Mouse (Mus musculus) MEL (cell line): ENCODE measurements around the gene Nr2c1. TPM values are rescaled to one million over a fixed set of nuclear protein-coding genes. Genes with fewer than 3 reads are reported as not detected.

ENCODE experiments used
- DNase-seq: peaks from one replicate; pipeline ENCODE4 v3.0.0; 2011; ENCODE audit warnings: low read depth, low spot score
- H3K27ac ChIP-seq: 2 replicates; pipeline ENCODE4 v1.5.1; 2012; ENCODE audit warnings: low read depth, mild to moderate bottlenecking, control low read depth, low read length, moderate library complexity; ENCODE audit not compliant: control insufficient read depth
- H3K27me3 ChIP-seq, 2 experiments: fragments of 150-350 bp in 1 of 2; sonication (generic) in 1 of 2; 2 replicates each; pipeline ENCODE4 v1.6.1; 2012; ENCODE audit warnings: low read length in 2 of 2, mild to moderate bottlenecking in 2 of 2, improper control_type of control experiment in 1 of 2, moderate library complexity in 1 of 2; ENCODE audit not compliant: insufficient read depth in 2 of 2, control insufficient read depth in 1 of 2
- H3K36me3 ChIP-seq, 2 experiments: 2 replicates each; pipeline ENCODE4 v1.6.1; 2012 to 2014; ENCODE audit warnings: low read length in 2 of 2, improper control_type of control experiment in 1 of 2, inconsistent platforms in 1 of 2, mild to moderate bottlenecking in 1 of 2; ENCODE audit not compliant: insufficient read depth in 2 of 2, control insufficient read depth in 1 of 2
- H3K4me1 ChIP-seq, 2 experiments: fragments of 150-350 bp in 1 of 2; sonication (generic) in 1 of 2; 2 replicates each; pipeline ENCODE4 v1.6.1; 2012; ENCODE audit warnings: low read length in 2 of 2, improper control_type of control experiment in 1 of 2, mild to moderate bottlenecking in 1 of 2; ENCODE audit not compliant: insufficient read depth in 2 of 2, control insufficient read depth in 1 of 2
- H3K4me3 ChIP-seq, 2 experiments: fragments of 150-350 bp in 1 of 2; sonication (generic) in 1 of 2; 2 replicates each; pipeline ENCODE4 v1.5.1; 2012; ENCODE audit warnings: low read depth in 2 of 2, low read length in 2 of 2, mild to moderate bottlenecking in 2 of 2, moderate library complexity in 2 of 2, control low read depth in 1 of 2, improper control_type of control experiment in 1 of 2; ENCODE audit not compliant: control insufficient read depth in 1 of 2, insufficient read depth in 1 of 2
- H3K79me2 ChIP-seq: 2 replicates; pipeline ENCODE4 v1.6.1; 2012; ENCODE audit warnings: mild to moderate bottlenecking, low read length, moderate library complexity; ENCODE audit not compliant: control insufficient read depth, poor library complexity, insufficient read depth
- H3K9ac ChIP-seq: 2 replicates; pipeline ENCODE4 v1.6.1; 2012; ENCODE audit warnings: low read depth, mild to moderate bottlenecking, control low read depth, low read length, moderate library complexity; ENCODE audit not compliant: control insufficient read depth, poor library complexity, severe bottlenecking
- H3K9me3 ChIP-seq: fragments of 150-350 bp; sonication (generic); replicated peaks from 2 replicates; pipeline ENCODE4 v1.6.1; 2012; ENCODE audit warnings: mild to moderate bottlenecking, low read length, improper control_type of control experiment, moderate library complexity; ENCODE audit not compliant: insufficient read depth
- CHD2 ChIP-seq: IDR thresholded peaks from 2 replicates; pipeline ENCODE4 v1.6.1; 2011; ENCODE audit warnings: low read length, improper control_type of control experiment
- E2F4 ChIP-seq: IDR thresholded peaks from 2 replicates; pipeline ENCODE4 v1.6.1; 2011; ENCODE audit warnings: low read depth, low read length, improper control_type of control experiment, borderline replicate concordance
- ELF1 ChIP-seq: IDR thresholded peaks from 2 replicates; pipeline ENCODE4 v1.6.1; 2014; ENCODE audit warnings: low read depth, mild to moderate bottlenecking, inconsistent platforms, low read length, improper control_type of control experiment, moderate library complexity
- EP300 ChIP-seq, 2 experiments: IDR thresholded peaks; 2 replicates each; pipeline ENCODE4 v1.6.1; 2011; ENCODE audit warnings: improper control_type of control experiment in 2 of 2, low read length in 2 of 2, low read depth in 1 of 2, mild to moderate bottlenecking in 1 of 2
- ETS1 ChIP-seq: IDR thresholded peaks from 2 replicates; pipeline ENCODE4 v1.6.1; 2012; ENCODE audit warnings: low read depth, mild to moderate bottlenecking, inconsistent platforms, low read length, improper control_type of control experiment, moderate library complexity
- GABPA ChIP-seq: IDR thresholded peaks from 2 replicates; pipeline ENCODE4 v1.6.1; 2012; ENCODE audit warnings: low read depth, mild to moderate bottlenecking, inconsistent platforms, low read length, improper control_type of control experiment, moderate library complexity
- KAT2A ChIP-seq: conservative IDR thresholded peaks from 2 replicates; pipeline ENCODE4 v1.6.1; 2012; ENCODE audit warnings: low read depth, low read length, improper control_type of control experiment, inconsistent platforms
- MAZ ChIP-seq: IDR thresholded peaks from 2 replicates; pipeline ENCODE4 v1.6.1; 2012; ENCODE audit warnings: low read depth, mild to moderate bottlenecking, inconsistent platforms, low read length, improper control_type of control experiment
- MEF2A ChIP-seq: IDR thresholded peaks from 2 replicates; pipeline ENCODE4 v1.6.1; 2014; ENCODE audit warnings: low read depth, mild to moderate bottlenecking, inconsistent platforms, low read length, improper control_type of control experiment; ENCODE audit not compliant: poor library complexity, insufficient replicate concordance, severe bottlenecking; ENCODE audit errors: extremely low read depth
- POLR2A ChIP-seq, 2 experiments: IDR thresholded peaks; 2 replicates each; pipeline ENCODE4 v1.6.1; 2011 to 2012; ENCODE audit warnings: low read length in 2 of 2, mild to moderate bottlenecking in 2 of 2, control low read depth in 1 of 2, improper control_type of control experiment in 1 of 2, low read depth in 1 of 2, moderate library complexity in 1 of 2; ENCODE audit not compliant: control insufficient read depth in 1 of 2, insufficient read depth in 1 of 2, poor library complexity in 1 of 2
- RCOR1 ChIP-seq: IDR thresholded peaks from 2 replicates; pipeline ENCODE4 v1.6.1; 2012; ENCODE audit warnings: low read depth, mild to moderate bottlenecking, inconsistent platforms, low read length, improper control_type of control experiment
- SIN3A ChIP-seq: IDR thresholded peaks from 2 replicates; pipeline ENCODE4 v1.6.1; 2012; ENCODE audit warnings: low read length, improper control_type of control experiment, inconsistent platforms
- SMC3 ChIP-seq: IDR thresholded peaks from 2 replicates; pipeline ENCODE4 v1.6.1; 2011; ENCODE audit warnings: low read depth, low read length, improper control_type of control experiment
- TBP ChIP-seq: IDR thresholded peaks from 2 replicates; pipeline ENCODE4 v1.8.0; 2011; ENCODE audit warnings: low read depth, low read length, improper control_type of control experiment
- TCF12 ChIP-seq: IDR thresholded peaks from 2 replicates; pipeline ENCODE4 v1.6.1; 2014; ENCODE audit warnings: low read depth, mild to moderate bottlenecking, inconsistent platforms, low read length, improper control_type of control experiment, moderate library complexity
- UBTF ChIP-seq: IDR thresholded peaks from 2 replicates; pipeline ENCODE4 v1.6.1; 2012; ENCODE audit warnings: low read depth, mild to moderate bottlenecking, inconsistent platforms, low read length, improper control_type of control experiment, moderate library complexity, borderline replicate concordance; ENCODE audit not compliant: insufficient read depth
- USF2 ChIP-seq, 2 experiments: IDR thresholded peaks; 2 replicates each; pipeline ENCODE4 v1.6.1; 2011 to 2012; ENCODE audit warnings: improper control_type of control experiment in 2 of 2, low read length in 2 of 2, borderline replicate concordance in 1 of 2, inconsistent platforms in 1 of 2, low read depth in 1 of 2, mild to moderate bottlenecking in 1 of 2; ENCODE audit not compliant: insufficient read depth in 1 of 2
- ZC3H11A ChIP-seq: IDR thresholded peaks from 2 replicates; pipeline ENCODE4 v1.6.1; 2012; ENCODE audit warnings: low read depth, mild to moderate bottlenecking, inconsistent platforms, low read length, improper control_type of control experiment
- polyA plus RNA-seq, 2 experiments: library from polyadenylated mRNA; stranded (reverse) in 1 of 2; unstranded in 1 of 2; fragments of >175 nt in 1 of 2; fragments of >200 nt in 1 of 2; gene quantifications; 2 replicates each; pipeline versions ENCODE4 v1.2.1 to v1.2.4; 2012; ENCODE audit warnings: low replicate concordance in 2 of 2, low read depth in 1 of 2; ENCODE audit not compliant: insufficient read length in 2 of 2, insufficient read depth in 1 of 2, missing spikeins in 1 of 2
- total RNA-seq: library from RNA; depleted of rRNA; stranded (reverse); fragments of 300-350 nt; gene quantifications from 2 replicates; pipeline ENCODE4 v1.2.3, GENCODE M21; 2012

Gene Nr2c1
- total and polyA plus RNA-seq, 3 experiments = 3.3 to 5.7 TPM; not detected in 1

DNA sequence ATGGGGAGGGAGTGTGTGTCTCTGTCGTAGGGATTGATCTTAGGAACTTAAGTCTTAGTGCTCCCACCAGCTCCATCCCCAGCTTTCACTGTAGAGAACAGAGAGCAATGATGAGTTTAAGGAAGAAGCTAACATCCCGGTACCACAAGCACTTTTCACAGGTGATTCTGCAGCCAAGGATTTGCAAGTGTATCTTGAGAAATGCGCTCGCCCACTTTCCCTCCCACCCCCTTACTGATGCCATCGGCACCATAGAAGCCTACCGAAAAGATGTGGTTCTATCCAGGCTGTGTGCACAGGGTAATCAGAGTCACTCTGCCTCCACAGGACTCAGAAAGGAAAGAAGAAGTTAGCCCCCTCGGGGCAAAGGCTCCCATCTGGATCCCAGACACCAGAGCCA, 14.1 kb upstream of the Nr2c1 start:
- no peaks in the 10 kb centered on the region for H3K79me2 ChIP-seq
- H3K9ac ChIP-seq = no peak overlapping the region
- H3K4me3 ChIP-seq = no peak overlapping the region
- TF ChIP-seq RCOR1 = no peak
- no peak for DNase-seq
- H3K36me3 ChIP-seq = no peaks in the 10 kb centered on the region
- no peak overlapping the region for H3K27ac ChIP-seq
- H3K27me3 ChIP-seq = no peaks in the 10 kb centered on the region
- H3K4me1 ChIP-seq = no peaks in the 10 kb centered on the region
- no peaks in the 10 kb centered on the region for H3K9me3 ChIP-seq

DNA sequence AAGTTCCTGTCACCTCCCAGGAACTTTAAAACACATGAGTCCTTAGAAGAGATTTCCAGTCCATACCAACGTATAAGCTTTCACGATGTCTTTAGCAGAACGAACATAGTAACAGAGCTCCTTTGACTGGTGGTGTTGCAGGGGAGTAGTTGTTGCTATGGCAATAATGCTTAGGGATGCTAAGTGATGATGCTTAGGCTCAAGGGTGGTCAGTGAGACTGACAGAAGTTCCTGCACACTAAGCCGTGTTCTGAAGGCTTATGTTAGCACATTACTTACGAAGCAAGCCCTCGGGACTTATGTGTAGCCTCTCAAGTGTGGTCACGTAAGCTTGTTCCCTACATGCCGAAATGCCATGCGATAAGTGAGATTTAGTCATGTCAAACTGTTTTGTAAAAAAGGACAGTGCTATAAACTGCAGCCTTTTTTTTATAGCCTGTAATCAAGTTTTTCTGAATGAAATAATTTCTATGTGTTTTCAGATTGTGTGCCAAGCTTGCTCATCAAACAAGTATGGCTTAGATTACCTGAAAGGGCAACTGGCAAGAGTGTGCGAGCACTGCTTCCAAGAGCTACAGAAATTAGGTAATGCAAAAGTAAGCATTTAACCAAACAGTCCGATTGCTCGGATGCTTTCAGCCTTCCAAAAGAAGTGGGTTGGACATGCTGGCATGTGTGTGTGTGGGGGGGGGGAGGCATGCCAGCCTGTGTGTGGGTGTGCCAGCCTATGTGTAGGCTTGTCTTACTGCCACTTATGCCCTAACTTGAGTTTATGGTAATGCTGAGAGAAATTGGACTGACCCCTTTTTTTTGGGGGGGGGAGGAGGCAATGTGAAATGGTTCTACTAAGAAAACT, 13.1 kb upstream of the Nr2c1 start:
- DNase-seq = no peak
- Histone ChIP-seq H3K36me3 (no peaks in the 10 kb centered on the region), H3K9ac (no peak overlapping the region), H3K27me3 (no peaks in the 10 kb centered on the region), H3K4me1 (no peaks in the 10 kb centered on the region), H3K79me2 (no peaks in the 10 kb centered on the region), H3K27ac (no peak overlapping the region), H3K4me3 (no peak overlapping the region), H3K9me3 (no peaks in the 10 kb centered on the region)
- no peak for TF ChIP-seq SIN3A
- TF ChIP-seq MAZ = no peak
- no peak for TF ChIP-seq EP300 (IDR thresholded peaks at IDR 0.05; ENCODE audit: low read depth in 1 of 2, low read length in 2 of 2)
- TF ChIP-seq SMC3 = no peak
- TF ChIP-seq TBP = no peak

DNA sequence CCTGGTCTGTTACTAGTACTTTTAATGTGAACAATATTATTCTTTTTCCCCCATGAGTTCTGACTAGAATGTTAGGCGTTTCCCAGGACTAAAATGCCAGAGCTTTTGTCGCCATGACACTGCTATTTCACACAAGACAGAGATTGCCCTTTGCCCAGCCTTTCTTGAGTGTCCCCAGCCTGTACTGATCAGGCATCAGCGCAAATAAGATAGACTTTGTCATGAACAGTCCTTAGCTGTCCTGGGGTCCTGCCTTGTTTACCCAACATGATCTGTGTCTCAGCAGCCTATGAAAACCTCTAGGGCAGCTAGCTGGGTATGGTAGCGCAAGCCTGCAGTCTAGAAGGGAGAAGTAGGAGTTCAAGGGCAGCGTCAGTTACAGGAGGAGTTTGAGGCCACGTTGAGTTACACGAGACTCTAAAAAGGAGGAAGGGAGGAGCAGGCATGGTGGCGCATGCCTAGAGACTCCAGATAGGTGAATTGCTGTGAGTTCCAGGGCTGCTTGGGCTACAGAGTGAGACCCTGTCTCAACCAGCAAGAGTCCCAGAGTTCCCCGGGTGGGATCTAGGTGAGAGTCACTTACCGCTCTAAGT, 8.8 kb upstream of the Nr2c1 start:
- no peaks in the 10 kb centered on the region for H3K36me3 ChIP-seq
- no peaks in the 10 kb centered on the region for H3K79me2 ChIP-seq
- no peaks in the 10 kb centered on the region for H3K9me3 ChIP-seq
- TF ChIP-seq CHD2 = no peak
- no peak for TF ChIP-seq UBTF
- TF ChIP-seq GABPA = no peak
- TF ChIP-seq TBP = no peak
- TF ChIP-seq TCF12 = no peak
- TF ChIP-seq RCOR1 = no peak
- TF ChIP-seq EP300 (IDR thresholded peaks at IDR 0.05; ENCODE audit: low read depth in 1 of 2, low read length in 2 of 2) = no peak
- no peak for TF ChIP-seq POLR2A (IDR thresholded peaks at IDR 0.05; ENCODE audit: control insufficient read depth in 1 of 2, insufficient read depth in 1 of 2, low read depth in 1 of 2, low read length in 2 of 2, poor library complexity in 1 of 2)
- no peak for TF ChIP-seq MEF2A
- TF ChIP-seq KAT2A = no peak
- TF ChIP-seq USF2 (IDR thresholded peaks at IDR 0.05; ENCODE audit: borderline replicate concordance in 1 of 2, insufficient read depth in 1 of 2, low read depth in 1 of 2, low read length in 2 of 2) = no peak
- TF ChIP-seq ELF1 = no peak
- no peak for TF ChIP-seq E2F4
- TF ChIP-seq ZC3H11A = no peak
- TF ChIP-seq ETS1 = no peak
- TF ChIP-seq, all 39 proteins: peak for 0
- Histone ChIP-seq H3K27me3 (no peaks in the 10 kb centered on the region), H3K27ac (no peak overlapping the region), H3K4me3 (no peak overlapping the region), H3K9ac (no peak overlapping the region), H3K4me1 (no peaks in the 10 kb centered on the region)
- no peak for DNase-seq
